Mouse (Mus musculus): ENCODE results near the gene Kdm5a.

GRCm38 (mm10) chr6:120343992-120344391, 19.9 kb upstream of the Kdm5a start:
- TF ChIP-seq TBP (conservative IDR thresholded peaks at IDR 0.05; ENCODE audit: low read depth, low read length) (no peak), CTCF (conservative IDR thresholded peaks at IDR 0.05 in 1 of 2, IDR thresholded peaks at IDR 0.05 in 1 of 2; ENCODE audit: low read depth in 2 of 2, low read length in 2 of 2) (no peak)
